Mouse (Mus musculus) myocyte (in vitro differentiated cells): ENCODE data around the gene Pex11g.

Experiments
- E2F4 ChIP-seq: IDR thresholded peaks from one replicate; pipeline ENCODE4 v1.6.1; 2011; ENCODE audit warnings: mild to moderate bottlenecking, control low read depth, moderate library complexity; ENCODE audit not compliant: insufficient read depth
- MAX ChIP-seq: IDR thresholded peaks from one replicate; pipeline ENCODE4 v1.6.1; 2011; ENCODE audit warnings: low read depth, mild to moderate bottlenecking, control low read depth
- POLR2A ChIP-seq: IDR thresholded peaks from one replicate; pipeline ENCODE4 v1.6.1; 2011; ENCODE audit warnings: low read depth, mild to moderate bottlenecking, control low read depth, moderate library complexity; ENCODE audit not compliant: insufficient read length

GRCm38 (mm10) chr8:3421507-3421906, 46.0 kb downstream of the Pex11g start:
- TF ChIP-seq POLR2A (no peak), E2F4 (no peak), MAX (no peak)
